Mouse (Mus musculus) heart, embryonic 16.5 days (tissue): ENCODE data around the gene Rps17. TPM values are rescaled to one million over a fixed set of nuclear protein-coding genes. Genes with fewer than 3 reads are reported as not detected.

Source experiments
- ATAC-seq: fragments of 200-750 bp; cut with Nextera tagmentation; replicated peaks from 2 replicates; pipeline ENCODE4 v1.8.0; 2017; ENCODE audit warnings: moderate number of reproducible peaks; ENCODE audit not compliant: insufficient read depth, low FRiP score; ENCODE audit errors: extremely low read depth
- H3K27ac ChIP-seq: fragments of 300-500 bp; sonication (generic); 2 replicates; pipeline ENCODE4 v1.5.1; 2014; ENCODE audit warnings: mild to moderate bottlenecking, low read length, control low read depth, moderate library complexity
- H3K27me3 ChIP-seq: fragments of 300-500 bp; sonication (generic); 2 replicates; pipeline ENCODE4 v1.6.1; 2014; ENCODE audit warnings: low read length, mixed read lengths; ENCODE audit not compliant: control insufficient read depth, insufficient read depth
- H3K36me3 ChIP-seq: fragments of 300-500 bp; sonication (generic); 2 replicates; pipeline ENCODE4 v1.6.1; 2014; ENCODE audit not compliant: control insufficient read depth, insufficient read depth
- H3K4me1 ChIP-seq: fragments of 300-500 bp; sonication (generic); 2 replicates; pipeline ENCODE4 v1.6.1; 2014; ENCODE audit warnings: low read length, mixed read lengths; ENCODE audit not compliant: control insufficient read depth, insufficient read depth
- H3K4me2 ChIP-seq: fragments of 300-500 bp; sonication (generic); 2 replicates; pipeline ENCODE4 v1.6.1; 2014; ENCODE audit warnings: low read depth, mild to moderate bottlenecking, control low read depth, low read length
- H3K4me3 ChIP-seq: fragments of 300-500 bp; sonication (generic); 2 replicates; pipeline ENCODE4 v1.5.1; 2014; ENCODE audit warnings: mild to moderate bottlenecking, control low read depth, low read length
- H3K9ac ChIP-seq: fragments of 300-500 bp; sonication (generic); 2 replicates; pipeline ENCODE4 v1.6.1; 2014; ENCODE audit warnings: low read length, control low read depth
- H3K9me3 ChIP-seq: fragments of 300-500 bp; sonication (generic); replicated peaks from 2 replicates; pipeline ENCODE4 v1.6.1; 2016; ENCODE audit warnings: low read length; ENCODE audit not compliant: control insufficient read depth
- WGBS: fragments of 180-500 bp; shearing (Covaris S2); extraction: QIAGEN DNeasy Blood & Tissue Kit; methylation state at CpG from one replicate; pipeline ENCODE4 v1.1.7; 2014; 5-methylcytosine and 5-hydroxymethylcytosine counted together
- polyA plus RNA-seq: library from polyadenylated mRNA; unstranded; fragments of >200 nt; fragmentation: Nextera tagmentation; extraction: Ambion mirVana; gene quantifications from 2 replicates; pipeline ENCODE4 v1.2.1, GENCODE M21; 2015

Rps17 gene
- polyA plus RNA-seq, 1 experiment from 2014 or later = 728 TPM

DNA sequence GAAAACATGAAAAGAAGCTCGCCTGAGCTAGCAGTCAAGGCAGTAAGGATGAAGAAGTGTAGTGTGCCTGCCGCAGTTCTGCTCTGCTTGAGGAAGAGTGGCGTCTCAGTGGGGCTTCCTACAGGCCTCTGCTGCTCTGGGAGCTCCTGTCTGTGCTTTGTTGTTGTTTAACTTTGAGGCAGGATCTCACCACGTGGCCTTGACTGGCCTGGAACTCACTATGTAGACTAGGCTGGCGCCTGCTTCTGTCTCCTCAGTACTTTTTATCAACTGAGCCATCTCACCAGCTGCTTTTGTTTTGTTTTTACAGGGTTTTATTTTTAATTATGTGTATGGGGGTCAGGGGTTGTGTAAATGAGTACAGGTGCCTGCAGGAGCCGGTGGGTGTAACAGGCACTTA, 46.8 kb downstream of the Rps17 start:
- H3K9me3 ChIP-seq = no peaks in the 10 kb centered on the region
- H3K4me1 ChIP-seq = no peaks in the 10 kb centered on the region
- WGBS = 42% methylated on average over 6 of the region's 6 CpGs

GRCm38 (mm10) chr7:81295169-81295568, 49.9 kb downstream of the Rps17 start:
- Histone ChIP-seq H3K4me1 (no peaks in the 10 kb centered on the region), H3K27ac (no peak overlapping the region), H3K9me3 (no peaks in the 10 kb centered on the region), H3K9ac (no peak overlapping the region), H3K36me3 (no peaks in the 10 kb centered on the region), H3K4me3 (no peak overlapping the region), H3K27me3 (no peaks in the 10 kb centered on the region), H3K4me2 (no peak overlapping the region)
- WGBS = 80% methylated on average over 2 of the region's 2 CpGs
- no peak for ATAC-seq

More for the DNA sequence above, 46.8 kb downstream of the Rps17 start:
- H3K27me3 ChIP-seq = no peaks in the 10 kb centered on the region
- no peaks in the 10 kb centered on the region for H3K36me3 ChIP-seq
- H3K27ac ChIP-seq = no peak overlapping the region
- ATAC-seq = no peak
- H3K9ac ChIP-seq = no peak overlapping the region
- no peak overlapping the region for H3K4me2 ChIP-seq
- no peak overlapping the region for H3K4me3 ChIP-seq

Other genes starting within 250 kb of the Rps17 start
- gene Slc28a1, start 230.5 kb downstream of the Rps17 start, polyA plus RNA-seq = 0.09 and 0.22 TPM in 2 replicates
- gene Pde8a, start 131.7 kb downstream of the Rps17 start, polyA plus RNA-seq = 2.5 and 4.0 TPM in 2 replicates
- 2.4 and 5.0 TPM in 2 replicates for gene Cpeb1, start 110.2 kb upstream of the Rps17 start, polyA plus RNA-seq
- gene Ap3b2, start 148.7 kb upstream of the Rps17 start, polyA plus RNA-seq = 0.82 and 0.84 TPM in 2 replicates
- gene BC048679, start 153.0 kb upstream of the Rps17 start, polyA plus RNA-seq = not detected in 2 replicates
- gene Fsd2, start 221.7 kb upstream of the Rps17 start, polyA plus RNA-seq = 76.3 and 83.4 TPM in 2 replicates
- gene Whamm, start 226.0 kb upstream of the Rps17 start, polyA plus RNA-seq = 3.9 and 4.2 TPM in 2 replicates